Mouse (Mus musculus) liver, embryonic 16.5 days (tissue): ENCODE data around the gene Gm8165. TPM values are rescaled to one million over a fixed set of nuclear protein-coding genes. Genes with fewer than 3 reads are reported as not detected.
"Not testable (repeated sequence)": the region's sequence is repeated elsewhere in the genome, so short reads cannot be mapped to it uniquely, and the experiment has no call there.

Experiments
- ATAC-seq: fragments of 200-750 bp; cut with Nextera tagmentation; 2 replicates; pipeline ENCODE4 v1.8.0; 2017; ENCODE audit warnings: low read depth, mild to moderate bottlenecking, moderate number of reproducible peaks, moderate library complexity
- H3K27ac ChIP-seq: fragments of 300-500 bp; sonication (generic); 2 replicates; pipeline ENCODE4 v1.5.1; 2014; ENCODE audit warnings: mild to moderate bottlenecking, low read length
- H3K27me3 ChIP-seq: fragments of 300-500 bp; sonication (generic); 2 replicates; pipeline ENCODE4 v1.6.1; 2014; ENCODE audit warnings: low read depth, low read length, mixed read lengths; ENCODE audit not compliant: control insufficient read depth, insufficient read depth
- H3K36me3 ChIP-seq: fragments of 300-500 bp; sonication (generic); 2 replicates; pipeline ENCODE4 v1.6.1; 2014; ENCODE audit warnings: mild to moderate bottlenecking; ENCODE audit not compliant: control insufficient read depth, insufficient read depth
- H3K4me1 ChIP-seq: fragments of 300-500 bp; sonication (generic); 2 replicates; pipeline ENCODE4 v1.6.1; 2014; ENCODE audit warnings: low read depth, low read length, mixed read lengths; ENCODE audit not compliant: control insufficient read depth
- H3K4me2 ChIP-seq: fragments of 300-500 bp; sonication (generic); 2 replicates; pipeline ENCODE4 v1.6.1; 2014; ENCODE audit warnings: low read depth, low read length, mixed read lengths
- H3K4me3 ChIP-seq: fragments of 300-500 bp; sonication (generic); 2 replicates; pipeline ENCODE4 v1.5.1; 2014; ENCODE audit warnings: low read depth, mild to moderate bottlenecking, low read length
- H3K9ac ChIP-seq: fragments of 300-500 bp; sonication (generic); 2 replicates; pipeline ENCODE4 v1.6.1; 2014; ENCODE audit warnings: low read depth, low read length
- H3K9me3 ChIP-seq: fragments of 300-500 bp; sonication (generic); replicated peaks from 2 replicates; pipeline ENCODE4 v1.6.1; 2016; ENCODE audit warnings: low read length; ENCODE audit not compliant: control insufficient read depth
- WGBS: fragments of 180-500 bp; shearing (Covaris S2); extraction: QIAGEN DNeasy Blood & Tissue Kit; methylation state at CpG from one replicate; pipeline ENCODE4 v1.1.7; 2014; ENCODE audit not compliant: insufficient replicate concordance; 5-methylcytosine and 5-hydroxymethylcytosine counted together
- polyA plus RNA-seq: library from polyadenylated mRNA; unstranded; fragments of >200 nt; fragmentation: Nextera tagmentation; extraction: Ambion mirVana; gene quantifications from 2 replicates; pipeline ENCODE4 v1.2.1, GENCODE M21; 2015

Gene Gm8165
- not detected in 2 replicates for polyA plus RNA-seq

GRCm38 (mm10) chr14:43677099-43677498 is at the start of gene Gm8165:
Gene Gm8165, minus strand, starts transcription at chr14:43677199.
- not testable (repeated sequence) for H3K27me3 ChIP-seq, H3K4me2 ChIP-seq, H3K9ac ChIP-seq, ATAC-seq, H3K4me3 ChIP-seq, H3K9me3 ChIP-seq, H3K36me3 ChIP-seq, H3K27ac ChIP-seq, H3K4me1 ChIP-seq
- WGBS, result no CpG with 5 or more reads among the region's 2 CpGs

GRCm38 (mm10) chr14:43697621-43698020 is 20.6 kb upstream of the Gm8165 start, which contains the start of gene Gm7324:
Gene Gm7324, plus strand, starts transcription at chr14:43697828.
- not testable (repeated sequence) for H3K4me1 ChIP-seq, ATAC-seq, H3K9ac ChIP-seq, H3K9me3 ChIP-seq, H3K27me3 ChIP-seq, H3K27ac ChIP-seq, H3K4me3 ChIP-seq, H3K4me2 ChIP-seq, H3K36me3 ChIP-seq
- WGBS, result 66% methylated on average over 4 of the region's 4 CpGs

Other genes starting within 250 kb of the Gm8165 start
- not detected in 2 replicates for gene Gm5799, start 133.6 kb downstream of the Gm8165 start, polyA plus RNA-seq
- gene Gm17654, start 98.1 kb downstream of the Gm8165 start, polyA plus RNA-seq, result not detected in 2 replicates
- not detected in 2 replicates for gene Gm10375, start 69.2 kb downstream of the Gm8165 start, polyA plus RNA-seq
- gene Gm7324, start 20.6 kb upstream of the Gm8165 start, polyA plus RNA-seq, result 0.08 and 0.50 TPM in 2 replicates
- not detected in 2 replicates for gene Gm16506, start 50.3 kb upstream of the Gm8165 start, polyA plus RNA-seq
- gene Gm6526, start 70.7 kb upstream of the Gm8165 start, polyA plus RNA-seq, result not detected in 2 replicates
- not detected in 2 replicates for gene Gm8180, start 107.5 kb upstream of the Gm8165 start, polyA plus RNA-seq
- 16.2 and 16.7 TPM in 2 replicates for gene Ear1, start 198.3 kb upstream of the Gm8165 start, polyA plus RNA-seq
- gene Ear10, start 246.4 kb upstream of the Gm8165 start, polyA plus RNA-seq, result not detected in 2 replicates
- gene Gm8113, start 248.2 kb upstream of the Gm8165 start, polyA plus RNA-seq, result 8.3 and 8.8 TPM in 2 replicates